Mouse (Mus musculus): Measurements from ENCODE around the gene Slc34a1.

GRCm38 (mm10) chr13:55399300-55400038, 1.5 kb downstream of the Slc34a1 start:
- TF ChIP-seq HCFC1 (IDR thresholded peaks at IDR 0.05; ENCODE audit: borderline replicate concordance, insufficient read depth, low read length) (no peak), CHD2 (IDR thresholded peaks at IDR 0.05; ENCODE audit: low read depth, low read length) (no peak), ZC3H11A (IDR thresholded peaks at IDR 0.05; ENCODE audit: borderline replicate concordance, low read depth, low read length) (no peak)
